Mouse (Mus musculus) myocyte (in vitro differentiated cells): ENCODE data around the gene Lrrk1. TPM values are rescaled to one million over a fixed set of nuclear protein-coding genes. Genes with fewer than 3 reads are reported as not detected.
A peak's percentile ranks its signal among the peaks of the same experiment; 100 is the strongest.

Experiments used
- H3K27me3 ChIP-seq: one replicate; pipeline ENCODE4 v1.6.1; 2011; ENCODE audit not compliant: control insufficient read depth, insufficient read depth, insufficient read length
- H3K36me3 ChIP-seq: one replicate; pipeline ENCODE4 v1.6.1; 2011; ENCODE audit not compliant: control insufficient read depth, insufficient read depth
- H3K4me2 ChIP-seq: one replicate; pipeline ENCODE4 v1.6.1; 2011; ENCODE audit warnings: low read depth, control low read depth
- H3K4me3 ChIP-seq: one replicate; pipeline ENCODE4 v1.5.1; 2011; ENCODE audit warnings: mild to moderate bottlenecking, control low read depth, moderate library complexity
- H3K79me2 ChIP-seq: one replicate; pipeline ENCODE4 v1.6.1; 2011; ENCODE audit not compliant: control insufficient read depth, insufficient read depth
- H3ac ChIP-seq: one replicate; pipeline ENCODE4 v1.6.1; 2011; ENCODE audit not compliant: control insufficient read depth, insufficient read length
- CEBPB ChIP-seq: IDR thresholded peaks from 2 replicates; pipeline ENCODE4 v1.6.1; 2011; ENCODE audit warnings: mild to moderate bottlenecking, moderate library complexity; ENCODE audit not compliant: poor library complexity, insufficient read depth, severe bottlenecking
- E2F4 ChIP-seq: IDR thresholded peaks from one replicate; pipeline ENCODE4 v1.6.1; 2011; ENCODE audit warnings: mild to moderate bottlenecking, control low read depth, moderate library complexity; ENCODE audit not compliant: insufficient read depth
- MAX ChIP-seq: IDR thresholded peaks from one replicate; pipeline ENCODE4 v1.6.1; 2011; ENCODE audit warnings: low read depth, mild to moderate bottlenecking, control low read depth
- MYOD1 ChIP-seq, 3 experiments: IDR thresholded peaks; one replicate each; pipeline ENCODE4 v1.6.1; 2011; ENCODE audit warnings: control low read depth in 2 of 3, low read depth in 2 of 3, mild to moderate bottlenecking in 2 of 3, moderate library complexity in 1 of 3; ENCODE audit not compliant: insufficient read length in 2 of 3, control insufficient read depth in 1 of 3
- MYOG ChIP-seq, 3 experiments: IDR thresholded peaks; one replicate each; pipeline ENCODE4 v1.6.1; 2011; ENCODE audit warnings: control low read depth in 2 of 3, low read depth in 2 of 3, mild to moderate bottlenecking in 2 of 3; ENCODE audit not compliant: insufficient read length in 2 of 3, control insufficient read depth in 1 of 3, insufficient read depth in 1 of 3
- POLR2A ChIP-seq: IDR thresholded peaks from one replicate; pipeline ENCODE4 v1.6.1; 2011; ENCODE audit warnings: low read depth, mild to moderate bottlenecking, control low read depth, moderate library complexity; ENCODE audit not compliant: insufficient read length
- POLR2AphosphoS2 ChIP-seq: IDR thresholded peaks from one replicate; pipeline ENCODE4 v1.6.1; 2011; ENCODE audit warnings: low read depth, control low read depth; ENCODE audit not compliant: insufficient read length
- REST ChIP-seq: IDR thresholded peaks from one replicate; pipeline ENCODE4 v1.6.1; 2011; ENCODE audit warnings: mild to moderate bottlenecking, control low read depth, moderate library complexity; ENCODE audit not compliant: insufficient read depth, insufficient read length
- SRF ChIP-seq: IDR thresholded peaks from one replicate; pipeline ENCODE4 v1.6.1; 2011; ENCODE audit warnings: low read depth; ENCODE audit not compliant: control insufficient read depth, insufficient read length
- TCF12 ChIP-seq: IDR thresholded peaks from one replicate; pipeline ENCODE4 v1.6.1; 2011; ENCODE audit warnings: mild to moderate bottlenecking, control low read depth; ENCODE audit not compliant: poor library complexity, insufficient read depth, severe bottlenecking
- TCF3 ChIP-seq: IDR thresholded peaks from one replicate; pipeline ENCODE4 v1.6.1; 2011; ENCODE audit warnings: low read depth, control low read depth; ENCODE audit not compliant: insufficient read length
- USF1 ChIP-seq: IDR thresholded peaks from one replicate; pipeline ENCODE4 v1.6.1; 2011; ENCODE audit warnings: low read depth, mild to moderate bottlenecking, control low read depth, moderate library complexity
- polyA plus RNA-seq: library from polyadenylated mRNA; unstranded; fragments of >200 nt; fragmentation: generic; extraction: Trizol; gene quantifications from one replicate; pipeline ENCODE4 v1.2.1, GENCODE M21; 2012; ENCODE audit warnings: missing spikeins

Lrrk1 gene
- polyA plus RNA-seq, 1 experiment, result 24.8 TPM

DNA sequence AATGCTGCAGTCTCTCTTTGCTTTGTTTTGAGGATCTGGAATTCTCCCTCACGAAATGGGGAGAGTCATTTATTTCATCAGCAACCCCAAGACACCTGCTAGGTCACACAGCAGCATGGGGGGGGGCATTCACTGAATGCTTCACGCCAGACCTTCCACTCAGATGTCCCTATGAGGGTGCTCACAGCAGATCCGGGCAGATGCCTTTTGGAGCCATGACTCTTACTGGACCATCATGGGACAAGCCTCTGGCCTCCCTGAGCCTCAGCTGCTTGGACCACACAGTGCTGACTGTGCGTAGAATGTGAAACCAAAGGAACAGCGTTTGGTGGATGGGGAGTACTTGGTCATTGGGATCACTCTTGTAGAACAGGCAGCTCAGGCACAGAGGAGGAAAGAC lies 142.5 kb downstream of the Lrrk1 start:
- TF ChIP-seq USF1 (no peak), CEBPB (no peak), MYOG (IDR thresholded peaks at IDR 0.05; ENCODE audit: control insufficient read depth in 1 of 3, insufficient read depth in 1 of 3, insufficient read length in 2 of 3, low read depth in 2 of 3) (no peak), MYOD1 (IDR thresholded peaks at IDR 0.05; ENCODE audit: control insufficient read depth in 1 of 3, insufficient read length in 2 of 3, low read depth in 2 of 3) (no peak), TCF12 (no peak)

GRCm38 (mm10) chr7:66243766-66244325 lies 144.3 kb downstream of the Lrrk1 start:
- TF ChIP-seq POLR2AphosphoS2 (no peak), MYOD1 (IDR thresholded peaks at IDR 0.05; ENCODE audit: control insufficient read depth in 1 of 3, insufficient read length in 2 of 3, low read depth in 2 of 3) (peak in 2 of 3 experiments; percentile 42 to 66), CEBPB (no peak), E2F4 (no peak), MYOG (IDR thresholded peaks at IDR 0.05; ENCODE audit: control insufficient read depth in 1 of 3, insufficient read depth in 1 of 3, insufficient read length in 2 of 3, low read depth in 2 of 3) (peak in 2 of 3 experiments; percentile 47 to 74), SRF (no peak), USF1 (no peak), MAX (no peak), POLR2A (no peak), TCF12 (peak; percentile 42), TCF3 (no peak), REST (no peak)
- H3ac ChIP-seq, result no peak overlapping the region

More for the DNA sequence above, 142.5 kb downstream of the Lrrk1 start:
- Histone ChIP-seq H3K27me3 (no peaks in the 10 kb centered on the region), H3K36me3 (no peaks in the 10 kb centered on the region), H3K4me3 (no peak overlapping the region), H3K79me2 (no peaks in the 10 kb centered on the region), H3K4me2 (no peak overlapping the region), H3ac (no peak overlapping the region)

GRCm38 (mm10) chr7:66241855-66242412 lies 146.2 kb downstream of the Lrrk1 start:
- Histone ChIP-seq H3ac (no peak overlapping the region), H3K79me2 (no peaks in the 10 kb centered on the region), H3K27me3 (no peaks in the 10 kb centered on the region), H3K4me3 (no peak overlapping the region), H3K4me2 (no peak overlapping the region), H3K36me3 (no peaks in the 10 kb centered on the region)
- peak in 2 of 3 experiments; percentile 21 to 57 for TF ChIP-seq MYOD1 (IDR thresholded peaks at IDR 0.05; ENCODE audit: control insufficient read depth in 1 of 3, insufficient read length in 2 of 3, low read depth in 2 of 3)
- TF ChIP-seq USF1, result no peak
- TF ChIP-seq MYOG (IDR thresholded peaks at IDR 0.05; ENCODE audit: control insufficient read depth in 1 of 3, insufficient read depth in 1 of 3, insufficient read length in 2 of 3, low read depth in 2 of 3), result peak in 2 of 3 experiments; percentile 19 to 67

More at GRCm38 (mm10) chr7:66243766-66244325, 144.3 kb downstream of the Lrrk1 start:
- Histone ChIP-seq H3K27me3 (no peaks in the 10 kb centered on the region), H3K79me2 (no peaks in the 10 kb centered on the region), H3K4me2 (no peak overlapping the region), H3K36me3 (no peaks in the 10 kb centered on the region), H3K4me3 (no peak overlapping the region)

- no peaks in the 10 kb centered on the region for H3K36me3 ChIP-seq
- H3K27me3 ChIP-seq, result no peaks in the 10 kb centered on the region
- TF ChIP-seq E2F4, result no peak
- TF ChIP-seq MYOG (IDR thresholded peaks at IDR 0.05; ENCODE audit: control insufficient read depth in 1 of 3, insufficient read depth in 1 of 3, insufficient read length in 2 of 3, low read depth in 2 of 3), result no peak
- no peak for TF ChIP-seq REST
- TF ChIP-seq TCF3, result no peak
- TF ChIP-seq SRF, result no peak
- no peak for TF ChIP-seq MAX
- TF ChIP-seq USF1, result no peak
- TF ChIP-seq CEBPB, result no peak
- TF ChIP-seq POLR2AphosphoS2, result no peak
- no peak for TF ChIP-seq MYOD1 (IDR thresholded peaks at IDR 0.05; ENCODE audit: control insufficient read depth in 1 of 3, insufficient read length in 2 of 3, low read depth in 2 of 3)
- no peak for TF ChIP-seq TCF12
- TF ChIP-seq POLR2A, result no peak
- no peak overlapping the region for H3K4me2 ChIP-seq
- no peaks in the 10 kb centered on the region for H3K79me2 ChIP-seq
- no peak overlapping the region for H3K4me3 ChIP-seq
- no peak overlapping the region for H3ac ChIP-seq
Observed at GRCm38 (mm10) chr7:66238157-66238556, 150.0 kb downstream of the Lrrk1 start.

- no peaks in the 10 kb centered on the region for H3K79me2 ChIP-seq
- peak overlapping the region; percentile 47 for H3K4me2 ChIP-seq
- TF ChIP-seq TCF3 (no peak), MYOG (IDR thresholded peaks at IDR 0.05; ENCODE audit: control insufficient read depth in 1 of 3, insufficient read depth in 1 of 3, insufficient read length in 2 of 3, low read depth in 2 of 3) (no peak), E2F4 (no peak), TCF12 (no peak)
- H3K4me3 ChIP-seq, result no peak overlapping the region
- no peaks in the 10 kb centered on the region for H3K27me3 ChIP-seq
- no peaks in the 10 kb centered on the region for H3K36me3 ChIP-seq
- H3ac ChIP-seq, result no peak overlapping the region
Observed at GRCm38 (mm10) chr7:66233947-66234516, 154.1 kb downstream of the Lrrk1 start.
